Mouse (Mus musculus) liver, embryonic 16.5 days (tissue): ENCODE measurements around the gene Net1. TPM values are rescaled to one million over a fixed set of nuclear protein-coding genes. Genes with fewer than 3 reads are reported as not detected.
"Not testable (repeated sequence)": the region's sequence is repeated elsewhere in the genome, so short reads cannot be mapped to it uniquely, and the experiment has no call there.

Source experiments
- ATAC-seq: fragments of 200-750 bp; cut with Nextera tagmentation; 2 replicates; pipeline ENCODE4 v1.8.0; 2017; ENCODE audit warnings: low read depth, mild to moderate bottlenecking, moderate number of reproducible peaks, moderate library complexity
- H3K27ac ChIP-seq: fragments of 300-500 bp; sonication (generic); 2 replicates; pipeline ENCODE4 v1.5.1; 2014; ENCODE audit warnings: mild to moderate bottlenecking, low read length
- H3K27me3 ChIP-seq: fragments of 300-500 bp; sonication (generic); 2 replicates; pipeline ENCODE4 v1.6.1; 2014; ENCODE audit warnings: low read depth, low read length, mixed read lengths; ENCODE audit not compliant: control insufficient read depth, insufficient read depth
- H3K36me3 ChIP-seq: fragments of 300-500 bp; sonication (generic); 2 replicates; pipeline ENCODE4 v1.6.1; 2014; ENCODE audit warnings: mild to moderate bottlenecking; ENCODE audit not compliant: control insufficient read depth, insufficient read depth
- H3K4me1 ChIP-seq: fragments of 300-500 bp; sonication (generic); 2 replicates; pipeline ENCODE4 v1.6.1; 2014; ENCODE audit warnings: low read depth, low read length, mixed read lengths; ENCODE audit not compliant: control insufficient read depth
- H3K4me2 ChIP-seq: fragments of 300-500 bp; sonication (generic); 2 replicates; pipeline ENCODE4 v1.6.1; 2014; ENCODE audit warnings: low read depth, low read length, mixed read lengths
- H3K4me3 ChIP-seq: fragments of 300-500 bp; sonication (generic); 2 replicates; pipeline ENCODE4 v1.5.1; 2014; ENCODE audit warnings: low read depth, mild to moderate bottlenecking, low read length
- H3K9ac ChIP-seq: fragments of 300-500 bp; sonication (generic); 2 replicates; pipeline ENCODE4 v1.6.1; 2014; ENCODE audit warnings: low read depth, low read length
- H3K9me3 ChIP-seq: fragments of 300-500 bp; sonication (generic); replicated peaks from 2 replicates; pipeline ENCODE4 v1.6.1; 2016; ENCODE audit warnings: low read length; ENCODE audit not compliant: control insufficient read depth
- WGBS: fragments of 180-500 bp; shearing (Covaris S2); extraction: QIAGEN DNeasy Blood & Tissue Kit; methylation state at CpG from one replicate; pipeline ENCODE4 v1.1.7; 2014; ENCODE audit not compliant: insufficient replicate concordance; 5-methylcytosine and 5-hydroxymethylcytosine counted together
- polyA plus RNA-seq: library from polyadenylated mRNA; unstranded; fragments of >200 nt; fragmentation: Nextera tagmentation; extraction: Ambion mirVana; gene quantifications from 2 replicates; pipeline ENCODE4 v1.2.1, GENCODE M21; 2015

The Net1 gene
- polyA plus RNA-seq, 1 experiment from 2014 or later = 59.3 TPM

- Histone ChIP-seq H3K36me3 (no peaks in the 10 kb centered on the region), H3K9me3 (no peaks in the 10 kb centered on the region), H3K4me1 (peaks cover 53% of the 10 kb centered on the region), H3K9ac (peak overlapping the region; percentile 22; the same call in 1 of the 2 replicates), H3K4me3 (no peak overlapping the region), H3K4me2 (peak overlapping the region; percentile 12), H3K27me3 (no peaks in the 10 kb centered on the region), H3K27ac (peak overlapping the region; percentile 65)
- ATAC-seq = peak; percentile 76
- WGBS = 47% methylated on average over 8 of the region's 8 CpGs
These were observed 56.8 kb downstream of the Net1 start for GRCm38 (mm10) chr13:3861251-3861650.

- no peak for ATAC-seq
- Histone ChIP-seq H3K9me3 (no peaks in the 10 kb centered on the region), H3K4me1 (peaks cover 11% of the 10 kb centered on the region), H3K4me2 (no peak overlapping the region), H3K4me3 (no peak overlapping the region), H3K9ac (no peak overlapping the region), H3K36me3 (no peaks in the 10 kb centered on the region), H3K27ac (no peak overlapping the region), H3K27me3 (no peaks in the 10 kb centered on the region)
- WGBS = 53% methylated on average over 1 of the region's 1 CpGs
These were observed 61.8 kb downstream of the Net1 start for GRCm38 (mm10) chr13:3856252-3856651.

- no peak overlapping the region for H3K27ac ChIP-seq
- no peak overlapping the region for H3K9ac ChIP-seq
- WGBS = 57% methylated on average over 2 of the region's 2 CpGs
- H3K9me3 ChIP-seq = no peaks in the 10 kb centered on the region
- no peaks in the 10 kb centered on the region for H3K27me3 ChIP-seq
- H3K36me3 ChIP-seq = no peaks in the 10 kb centered on the region
- no peak overlapping the region for H3K4me2 ChIP-seq
- no peak for ATAC-seq
- H3K4me3 ChIP-seq = no peak overlapping the region
- no peaks in the 10 kb centered on the region; the same call in 1 of the 2 replicates for H3K4me1 ChIP-seq
These were observed 63.2 kb downstream of the Net1 start for GRCm38 (mm10) chr13:3854856-3855255.

GRCm38 (mm10) chr13:3853648-3854333 lies 64.2 kb downstream of the Net1 start, which contains the start of gene Calm5:
Calm5 (plus strand) TSS chr13:3854173.
- not testable (repeated sequence) for ATAC-seq, H3K27ac ChIP-seq

GRCm38 (mm10) chr13:3850330-3850729 lies 67.7 kb downstream of the Net1 start:
- no peak overlapping the region for H3K9ac ChIP-seq
- ATAC-seq = no peak
- no peak overlapping the region for H3K4me2 ChIP-seq
- no peaks in the 10 kb centered on the region for H3K4me1 ChIP-seq
- H3K9me3 ChIP-seq = no peaks in the 10 kb centered on the region
- H3K27ac ChIP-seq = no peak overlapping the region
- no peak overlapping the region for H3K4me3 ChIP-seq
- H3K27me3 ChIP-seq = no peaks in the 10 kb centered on the region
- WGBS = 64% methylated on average over 1 of the region's 1 CpGs
- H3K36me3 ChIP-seq = no peaks in the 10 kb centered on the region

More at GRCm38 (mm10) chr13:3853648-3854333, 64.2 kb downstream of the Net1 start, which contains the start of gene Calm5:
- H3K9ac ChIP-seq, H3K4me3 ChIP-seq, H3K9me3 ChIP-seq, H3K4me1 ChIP-seq, H3K27me3 ChIP-seq, H3K4me2 ChIP-seq, H3K36me3 ChIP-seq: not testable (repeated sequence)
- 37% methylated on average over 3 of the region's 3 CpGs for WGBS

GRCm38 (mm10) chr13:3840662-3841061 lies 77.4 kb downstream of the Net1 start:
- not testable (repeated sequence) for H3K9me3 ChIP-seq, H3K4me2 ChIP-seq, H3K27ac ChIP-seq, H3K4me3 ChIP-seq, H3K36me3 ChIP-seq, H3K4me1 ChIP-seq, H3K27me3 ChIP-seq, H3K9ac ChIP-seq
- ATAC-seq = peak; percentile 48

GRCm38 (mm10) chr13:3837312-3837807 lies 80.7 kb downstream of the Net1 start, which contains the start of gene Calm4:
Calm4 (plus strand) TSS chr13:3837757.
- H3K27ac ChIP-seq, H3K4me1 ChIP-seq, H3K4me2 ChIP-seq, H3K27me3 ChIP-seq, H3K9me3 ChIP-seq, H3K36me3 ChIP-seq, H3K9ac ChIP-seq, ATAC-seq, H3K4me3 ChIP-seq: not testable (repeated sequence)

GRCm38 (mm10) chr13:3833644-3834043 lies 84.4 kb downstream of the Net1 start:
- not testable (repeated sequence) for H3K4me3 ChIP-seq, H3K9me3 ChIP-seq

GRCm38 (mm10) chr13:3832450-3832849 lies 85.6 kb downstream of the Net1 start:
- 9% methylated on average over 2 of the region's 2 CpGs for WGBS

More at GRCm38 (mm10) chr13:3833644-3834043, 84.4 kb downstream of the Net1 start:
- ATAC-seq = peak; percentile 39; the same call in 1 of the 2 replicates
- H3K27me3 ChIP-seq, H3K36me3 ChIP-seq, H3K4me1 ChIP-seq, H3K27ac ChIP-seq, H3K9ac ChIP-seq, H3K4me2 ChIP-seq: not testable (repeated sequence)

More at GRCm38 (mm10) chr13:3832450-3832849, 85.6 kb downstream of the Net1 start:
- Histone ChIP-seq H3K4me1 (no peaks in the 10 kb centered on the region), H3K4me3 (no peak overlapping the region), H3K4me2 (no peak overlapping the region), H3K27me3 (no peaks in the 10 kb centered on the region), H3K36me3 (no peaks in the 10 kb centered on the region), H3K27ac (no peak overlapping the region), H3K9me3 (no peaks in the 10 kb centered on the region), H3K9ac (no peak overlapping the region)
- no peak for ATAC-seq
